Mouse (Mus musculus) forebrain, embryonic 10.5 days (tissue): ENCODE measurements around the gene Sh3rf1. TPM values are rescaled to one million over a fixed set of nuclear protein-coding genes. Genes with fewer than 3 reads are reported as not detected.

Source experiments
- DNase-seq: peaks from one replicate; pipeline ENCODE4 v3.0.0-alpha.2; 2017; ENCODE audit warnings: low spot score; ENCODE audit errors: extremely low spot score
- H3K27ac ChIP-seq: fragments of 300-500 bp; sonication (generic); 2 replicates; pipeline ENCODE4 v1.5.1; 2016; ENCODE audit warnings: mild to moderate bottlenecking
- H3K27me3 ChIP-seq: fragments of 300-500 bp; sonication (generic); 2 replicates; pipeline ENCODE4 v1.6.1; 2016; ENCODE audit warnings: mild to moderate bottlenecking; ENCODE audit not compliant: poor library complexity, severe bottlenecking
- H3K36me3 ChIP-seq: fragments of 300-500 bp; sonication (generic); replicated peaks from 2 replicates; pipeline ENCODE4 v1.6.1; 2016; ENCODE audit warnings: mild to moderate bottlenecking, moderate library complexity
- H3K4me1 ChIP-seq: fragments of 300-500 bp; sonication (generic); 2 replicates; pipeline ENCODE4 v1.6.1; 2016
- H3K4me3 ChIP-seq: fragments of 300-500 bp; sonication (generic); 2 replicates; pipeline ENCODE4 v1.5.1; 2016; ENCODE audit warnings: mild to moderate bottlenecking, moderate library complexity
- H3K9me3 ChIP-seq: fragments of 300-500 bp; sonication (generic); 2 replicates; pipeline ENCODE4 v1.6.1; 2016; ENCODE audit warnings: mild to moderate bottlenecking, moderate library complexity
- WGBS: fragments of 180-500 bp; shearing (Covaris S2); methylation state at CpG from one replicate; pipeline ENCODE4 v1.1.7; 2016; 5-methylcytosine and 5-hydroxymethylcytosine counted together
- polyA plus RNA-seq: library from polyadenylated mRNA; unstranded; fragments of >200 nt; fragmentation: Nextera tagmentation; extraction: Ambion mirVana; gene quantifications from 2 replicates; pipeline ENCODE4 v1.2.1, GENCODE M21; 2016

Gene Sh3rf1
- 18.1 and 18.2 TPM in 2 replicates for polyA plus RNA-seq

DNA sequence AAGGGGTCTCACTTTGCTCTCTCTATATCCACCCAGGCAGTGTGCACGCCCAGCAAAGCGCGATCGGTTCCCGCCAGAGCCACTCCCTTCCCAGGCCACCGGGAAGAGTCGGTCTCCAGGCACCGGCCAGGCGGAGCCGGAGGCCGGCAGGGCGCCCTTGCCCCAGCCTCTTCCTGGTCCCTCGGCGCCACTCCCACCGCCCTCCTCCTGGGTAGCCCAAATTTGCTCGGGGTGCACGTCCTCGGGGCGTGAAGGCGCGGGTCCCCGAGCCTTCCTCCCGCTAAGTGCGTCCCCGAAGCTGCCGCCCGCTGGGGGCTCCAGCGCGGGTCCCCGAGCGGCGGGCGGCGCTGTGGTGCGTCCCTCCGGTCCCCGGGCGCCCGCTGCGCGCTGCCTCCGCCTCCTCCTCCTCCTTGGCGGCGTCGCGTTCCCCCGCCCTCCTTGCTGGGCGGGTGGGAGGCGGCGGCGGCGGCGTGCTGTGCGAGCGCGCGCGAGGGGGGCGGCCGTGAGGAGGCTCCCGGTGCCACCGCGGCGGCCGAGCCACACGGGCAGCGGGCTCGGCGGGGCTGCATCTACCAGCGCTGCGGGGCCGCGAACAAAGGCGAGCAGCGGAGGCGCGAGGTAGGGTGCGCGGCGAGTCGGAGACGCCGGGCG, at the start of gene Sh3rf1:
Gene Sh3rf1, plus strand, starts transcription at position 144 of the 651 bp plus-strand sequence.
- H3K4me3 ChIP-seq = peak within 1 kb of the TSS; percentile 87
- peaks cover 22% of the 10 kb centered on the region for H3K36me3 ChIP-seq
- H3K27ac ChIP-seq = peak within 1 kb of the TSS; percentile 97
- H3K27me3 ChIP-seq = 0 out of 2 replicates have a peak, but pooled peaks cover 12% of the 10 kb centered on the region
- under 1% methylated on average over 82 of the region's 84 CpGs for WGBS
- DNase-seq = peak; percentile 75
- H3K4me1 ChIP-seq = peaks cover 57% of the 10 kb centered on the region
- H3K9me3 ChIP-seq = no peaks in the 10 kb centered on the region

DNA sequence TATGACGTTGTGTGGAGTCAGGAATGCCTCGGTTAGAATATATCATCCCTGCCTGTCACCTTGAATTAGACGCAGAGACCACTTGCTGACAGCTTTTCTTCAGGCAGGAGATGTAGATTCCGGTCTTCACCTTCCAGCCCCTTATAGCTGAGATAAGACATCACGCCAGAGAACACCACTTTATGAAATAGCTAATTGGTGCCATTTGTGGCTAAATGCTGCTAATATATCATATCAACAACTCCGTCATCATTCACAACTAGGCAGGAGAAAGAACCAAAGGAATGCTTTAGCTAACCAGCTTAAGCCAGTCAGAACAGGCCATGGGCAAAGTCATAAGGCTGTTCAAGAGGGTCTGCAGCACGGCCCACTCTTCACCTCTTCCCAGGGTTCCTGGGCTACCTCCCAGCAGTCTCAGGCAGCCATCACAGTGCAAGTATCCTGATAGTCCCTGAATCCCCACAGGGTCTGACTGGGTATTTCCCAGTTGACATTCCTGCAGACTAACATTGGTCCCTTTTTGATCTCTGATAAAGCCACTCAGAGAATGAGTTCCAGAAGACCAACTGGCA, 49.7 kb upstream of the Sh3rf1 start:
- Histone ChIP-seq H3K27me3 (no peaks in the 10 kb centered on the region), H3K4me1 (peaks cover 10% of the 10 kb centered on the region; the same call in 1 of the 2 replicates), H3K9me3 (no peaks in the 10 kb centered on the region), H3K27ac (no peak overlapping the region), H3K4me3 (no peak overlapping the region), H3K36me3 (no peaks in the 10 kb centered on the region)
- 85% methylated on average over 7 of the region's 7 CpGs for WGBS
- no peak for DNase-seq

DNA sequence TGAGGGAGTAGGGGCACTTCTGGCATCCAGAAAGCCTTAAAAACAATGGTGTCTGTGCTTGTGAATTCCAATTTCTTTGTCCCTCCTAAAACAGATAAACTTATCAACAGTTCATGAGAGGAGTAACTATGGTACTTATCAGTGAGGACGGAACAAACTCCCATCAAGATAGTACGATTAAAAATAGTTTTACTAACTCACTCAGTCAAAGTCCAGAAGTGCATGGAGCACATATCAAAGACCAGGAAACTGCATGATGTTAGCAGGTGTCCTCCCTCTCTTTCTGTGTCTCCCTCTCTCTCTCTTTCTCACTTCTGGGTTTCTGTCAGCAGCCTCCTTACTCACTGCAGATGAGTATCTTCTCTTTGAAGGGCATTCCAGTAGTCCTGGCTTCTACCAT, 47.8 kb upstream of the Sh3rf1 start:
- Histone ChIP-seq H3K27me3 (no peaks in the 10 kb centered on the region), H3K27ac (no peak overlapping the region), H3K4me1 (peaks cover 10% of the 10 kb centered on the region; the same call in 1 of the 2 replicates), H3K36me3 (no peaks in the 10 kb centered on the region), H3K4me3 (no peak overlapping the region), H3K9me3 (no peaks in the 10 kb centered on the region)
- WGBS = 92% methylated on average over 2 of the region's 2 CpGs
- DNase-seq = no peak

DNA sequence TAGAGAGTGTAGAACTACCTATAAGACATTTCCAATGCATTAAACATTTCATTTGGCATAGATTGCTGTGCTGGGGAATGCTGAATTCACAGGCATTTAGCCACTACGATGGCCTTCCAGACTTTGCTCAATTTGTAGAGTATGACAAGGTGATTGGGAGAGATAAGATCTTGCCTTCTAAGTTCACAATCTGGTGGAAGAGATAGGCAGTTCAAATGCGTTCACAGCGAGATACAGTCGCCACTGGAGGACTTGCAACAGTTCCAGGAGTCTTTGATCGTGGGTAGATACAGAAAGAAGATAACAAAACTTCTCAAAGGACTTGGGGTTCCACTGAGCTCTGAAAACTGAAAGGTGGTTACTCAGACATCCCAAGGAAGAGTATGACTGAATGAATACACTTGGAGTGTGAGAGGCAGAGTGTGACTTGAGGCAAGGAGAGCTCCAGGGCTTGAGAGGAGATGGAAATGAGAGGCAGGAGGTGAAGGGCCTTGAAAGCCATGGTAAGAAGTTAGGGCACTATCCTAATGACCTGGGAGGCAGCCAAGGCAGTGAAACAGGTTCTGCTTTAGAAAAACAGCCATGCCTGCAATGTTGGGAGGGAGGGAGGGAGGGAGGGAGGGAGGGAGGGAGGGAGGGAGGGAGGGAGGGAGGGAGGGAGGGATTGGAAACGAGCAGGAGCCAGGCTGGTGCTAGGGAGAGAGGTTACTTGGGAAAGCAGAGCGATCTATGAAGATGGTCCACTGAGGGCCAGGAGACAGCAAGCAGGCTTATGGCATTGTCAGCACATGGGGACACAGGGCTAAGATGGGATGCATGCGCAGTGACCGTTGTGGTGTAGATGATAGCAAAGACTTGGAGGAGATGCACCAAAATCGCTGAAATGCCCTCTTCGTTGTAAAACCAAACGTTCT, 45.7 kb upstream of the Sh3rf1 start:
- no peaks in the 10 kb centered on the region for H3K9me3 ChIP-seq
- no peak overlapping the region for H3K4me3 ChIP-seq
- H3K4me1 ChIP-seq = peaks cover 10% of the 10 kb centered on the region; the same call in 1 of the 2 replicates
- H3K27me3 ChIP-seq = no peaks in the 10 kb centered on the region
- DNase-seq = no peak
- 0 out of 2 replicates have a peak overlapping the region, but pooled peaks have one; percentile 22 for H3K27ac ChIP-seq
- WGBS = 79% methylated on average over 12 of the region's 12 CpGs
- H3K36me3 ChIP-seq = no peaks in the 10 kb centered on the region

DNA sequence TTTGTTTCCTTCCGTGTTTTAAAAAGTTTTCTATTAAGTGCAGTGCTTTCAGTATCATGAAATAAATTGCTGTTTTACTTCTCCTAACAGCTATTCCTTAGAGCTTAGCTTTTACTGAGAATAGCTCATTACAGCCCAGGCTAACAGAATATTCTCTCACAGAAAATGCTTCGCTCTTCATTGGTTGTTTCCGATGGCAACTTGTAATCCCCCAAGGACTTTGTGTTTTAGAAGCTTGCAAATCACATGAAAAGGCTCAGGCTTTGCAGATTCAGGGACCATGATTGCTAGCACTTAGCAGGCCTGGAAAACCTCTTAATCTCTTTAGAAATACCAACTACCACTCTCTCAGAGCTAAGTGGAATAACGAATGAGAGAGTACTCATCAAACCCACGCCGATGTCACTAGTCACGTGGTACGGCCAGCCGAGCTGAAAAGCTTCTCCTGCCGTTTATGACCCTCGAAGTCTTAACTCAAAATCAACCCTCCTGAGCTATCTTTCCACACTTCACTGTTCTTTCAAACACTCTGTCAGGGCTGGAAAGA, 45.0 kb upstream of the Sh3rf1 start:
- no peaks in the 10 kb centered on the region for H3K36me3 ChIP-seq
- H3K4me1 ChIP-seq = peaks cover 10% of the 10 kb centered on the region; the same call in 1 of the 2 replicates
- H3K27ac ChIP-seq = peak overlapping the region; percentile 48
- no peak overlapping the region for H3K4me3 ChIP-seq
- DNase-seq = no peak
- no peaks in the 10 kb centered on the region for H3K9me3 ChIP-seq
- WGBS = 58% methylated on average over 11 of the region's 11 CpGs
- H3K27me3 ChIP-seq = no peaks in the 10 kb centered on the region

DNA sequence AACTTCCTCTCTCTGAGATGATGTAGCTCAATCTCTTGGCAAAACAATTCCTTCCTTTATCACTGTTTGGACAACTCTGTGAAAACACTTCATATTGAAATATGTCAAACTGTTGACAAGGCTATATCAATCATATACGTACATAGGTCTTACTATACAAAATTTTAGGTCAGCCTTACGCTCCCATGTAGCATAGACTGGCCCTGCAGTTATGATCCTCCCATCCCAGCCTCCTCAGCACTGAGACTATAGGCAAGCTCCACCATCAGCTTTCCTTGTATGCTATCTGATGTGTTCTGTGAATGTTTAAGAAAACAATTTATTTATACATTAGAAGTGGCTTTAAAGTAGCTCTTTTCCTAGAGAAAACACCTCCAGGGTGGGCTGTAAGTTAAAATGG, 42.1 kb upstream of the Sh3rf1 start:
- WGBS = 92% methylated on average over 2 of the region's 2 CpGs
- H3K36me3 ChIP-seq = no peaks in the 10 kb centered on the region
- no peak overlapping the region for H3K27ac ChIP-seq
- H3K27me3 ChIP-seq = no peaks in the 10 kb centered on the region
- no peak for DNase-seq
- H3K4me3 ChIP-seq = no peak overlapping the region
- H3K9me3 ChIP-seq = no peaks in the 10 kb centered on the region
- H3K4me1 ChIP-seq = peaks cover 10% of the 10 kb centered on the region; the same call in 1 of the 2 replicates

DNA sequence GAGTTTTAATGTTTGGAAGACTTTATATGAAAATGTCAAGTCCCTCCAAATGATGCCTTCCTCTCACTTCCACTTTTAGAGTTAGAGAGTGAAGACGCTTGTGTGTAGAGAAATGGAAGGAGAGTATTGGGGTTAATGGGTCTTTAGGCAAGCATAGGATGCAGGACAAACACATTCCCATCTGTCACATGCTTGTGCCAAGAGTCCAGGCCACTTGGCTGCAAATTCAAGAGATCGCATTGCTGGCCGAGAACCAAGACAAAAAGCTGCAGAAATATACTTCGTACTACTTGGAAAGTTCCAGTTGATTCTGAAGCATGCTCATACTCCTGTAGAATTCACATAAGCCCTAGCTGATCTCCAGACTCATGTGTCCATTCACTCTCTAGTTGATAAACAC, 41.7 kb upstream of the Sh3rf1 start:
- Histone ChIP-seq H3K27me3 (no peaks in the 10 kb centered on the region), H3K4me1 (peaks cover 10% of the 10 kb centered on the region; the same call in 1 of the 2 replicates), H3K36me3 (no peaks in the 10 kb centered on the region), H3K9me3 (no peaks in the 10 kb centered on the region), H3K27ac (no peak overlapping the region), H3K4me3 (no peak overlapping the region)
- no peak for DNase-seq
- 94% methylated on average over 4 of the region's 4 CpGs for WGBS

DNA sequence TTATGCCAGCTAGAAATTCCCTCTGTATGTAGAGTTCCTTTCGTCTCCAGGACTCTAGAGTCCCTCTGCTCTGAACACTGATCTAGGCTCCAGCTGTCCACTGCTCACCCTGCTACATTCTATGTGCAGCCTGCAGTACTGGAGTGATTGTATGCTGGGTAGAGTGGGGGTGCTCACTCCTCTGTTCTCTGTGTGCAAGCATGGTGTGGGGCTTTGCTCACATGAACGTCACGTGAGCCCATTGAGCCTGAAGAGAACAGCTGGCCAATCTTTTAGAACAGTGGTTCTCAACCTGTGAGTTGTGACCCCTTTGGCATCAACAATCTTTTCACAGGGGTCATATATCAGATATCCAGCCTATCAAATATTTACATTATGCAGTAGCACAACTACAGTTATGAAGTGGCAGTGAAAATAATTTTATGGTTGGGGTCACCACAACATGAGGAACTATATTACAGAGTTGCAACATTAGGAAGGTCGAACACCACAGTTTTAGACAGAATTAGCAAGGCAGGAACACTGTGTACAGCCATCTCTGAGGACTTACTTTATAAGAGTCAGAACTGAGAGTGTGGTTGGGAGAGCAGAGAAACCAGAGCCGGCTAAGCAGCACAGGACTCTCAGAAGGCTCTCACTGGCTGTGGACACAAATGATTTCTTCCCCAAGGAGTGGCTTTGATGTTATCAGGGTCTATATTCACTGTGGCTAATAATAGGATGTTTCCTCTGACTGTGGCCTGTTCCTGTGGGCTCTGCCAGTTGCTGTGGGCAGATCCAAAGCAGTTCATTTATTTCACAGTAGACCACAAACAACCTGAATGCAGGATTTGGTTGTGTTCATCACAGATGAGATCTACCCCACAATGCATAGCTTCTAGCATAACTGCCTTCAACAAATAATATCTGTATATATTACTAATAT, 38.1 kb upstream of the Sh3rf1 start:
- Histone ChIP-seq H3K27me3 (no peaks in the 10 kb centered on the region), H3K4me3 (no peak overlapping the region), H3K4me1 (no peaks in the 10 kb centered on the region), H3K36me3 (no peaks in the 10 kb centered on the region), H3K27ac (no peak overlapping the region), H3K9me3 (no peaks in the 10 kb centered on the region)
- WGBS = 80% methylated on average over 5 of the region's 5 CpGs
- no peak for DNase-seq

DNA sequence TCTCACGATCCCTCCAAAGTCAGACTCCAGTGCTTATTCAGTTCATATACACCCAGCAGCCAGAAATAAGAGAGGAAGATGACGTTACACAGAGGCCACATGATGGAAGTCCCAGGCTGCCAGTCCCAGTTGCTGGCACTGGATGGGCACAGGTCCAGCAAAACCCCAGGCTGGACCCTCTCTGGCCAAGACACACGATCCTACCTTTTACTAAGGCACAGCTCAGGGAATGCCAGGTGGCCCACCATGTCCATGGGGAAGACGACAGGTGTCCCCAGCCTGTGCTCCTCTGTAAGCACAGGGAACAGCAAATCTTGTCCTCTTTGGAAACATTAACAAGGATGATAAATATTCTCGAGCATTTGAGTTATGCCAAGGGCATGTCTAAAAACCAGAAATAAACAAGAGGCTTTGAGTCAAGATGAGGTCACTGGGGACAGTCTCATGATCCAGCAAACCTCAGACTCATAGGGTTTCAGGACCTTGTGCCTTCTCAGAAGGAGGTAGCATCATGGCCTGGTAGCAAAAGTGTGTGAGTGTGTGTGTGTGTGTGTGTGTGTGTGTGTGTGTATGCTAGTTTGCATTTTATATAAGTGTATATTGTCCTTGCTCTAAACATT, 29.3 kb upstream of the Sh3rf1 start:
- 92% methylated on average over 5 of the region's 5 CpGs for WGBS
- Histone ChIP-seq H3K4me1 (no peaks in the 10 kb centered on the region), H3K9me3 (0 out of 2 replicates have a peak, but pooled peaks cover 4% of the 10 kb centered on the region), H3K27me3 (no peaks in the 10 kb centered on the region), H3K27ac (no peak overlapping the region), H3K36me3 (no peaks in the 10 kb centered on the region), H3K4me3 (no peak overlapping the region)
- DNase-seq = no peak

DNA sequence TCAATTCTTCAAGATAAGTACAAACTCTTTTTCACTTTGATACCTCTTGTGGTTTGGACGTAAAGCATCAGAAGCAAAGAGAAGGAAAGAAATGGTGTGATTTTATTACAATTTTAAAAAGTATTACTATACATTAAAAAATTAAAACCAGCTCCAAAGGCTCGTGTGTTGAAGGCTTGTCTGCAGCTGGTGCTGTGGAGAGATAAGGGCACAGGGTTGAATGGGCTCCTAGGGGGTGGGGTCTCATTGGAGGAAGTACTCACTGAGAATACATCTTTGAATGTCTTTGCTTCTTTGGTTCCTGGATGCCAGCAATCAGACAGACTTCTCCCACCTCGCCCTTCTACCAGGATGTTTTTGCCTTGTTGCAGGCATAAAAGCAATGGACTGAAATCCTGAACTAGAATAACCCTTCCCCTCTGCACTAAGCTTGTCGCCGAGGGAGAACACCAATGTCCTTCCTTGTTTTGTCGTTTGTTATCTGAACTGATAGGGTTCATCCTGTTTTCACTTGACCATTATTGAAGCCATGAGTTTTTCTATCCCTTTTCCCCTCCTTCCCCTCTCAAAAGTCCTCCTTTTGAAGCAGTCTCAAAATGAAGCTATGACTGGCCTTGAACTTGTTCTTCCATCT, 23.3 kb upstream of the Sh3rf1 start:
- 79% methylated on average over 6 of the region's 6 CpGs for WGBS
- DNase-seq = no peak

More for the DNA sequence above, 23.3 kb upstream of the Sh3rf1 start:
- H3K27ac ChIP-seq = no peak overlapping the region
- H3K36me3 ChIP-seq = no peaks in the 10 kb centered on the region
- no peaks in the 10 kb centered on the region for H3K4me1 ChIP-seq
- H3K27me3 ChIP-seq = no peaks in the 10 kb centered on the region
- 0 out of 2 replicates have a peak, but pooled peaks cover 5% of the 10 kb centered on the region for H3K9me3 ChIP-seq
- no peak overlapping the region for H3K4me3 ChIP-seq
